In genomic region chr3:130576683-130577082, GRCm38 (mm10) we compare ENCODE assay signal across 8 mouse cellular contexts. TPM values are rescaled to one million over a fixed set of nuclear protein-coding genes. Genes with fewer than 3 reads are reported as not detected.
DNase-seq lines count a peak whose midpoint lies in the region; ATAC-seq and TF ChIP-seq lines count a peak whose summit lies in the region.

No protein-coding gene starts in this region.

- TF ChIP-seq POLR2A in lung, adult 2 months (IDR thresholded peaks at IDR 0.05; ENCODE audit: borderline replicate concordance, extremely low read depth, low read depth, low read length): no peak

- ATAC-seq in forebrain, embryonic 15.5 days (replicated peaks): no peak

- no peaks in the 10 kb centered on the region for H3K4me1 ChIP-seq in lung, adult 2 months (ENCODE audit: control insufficient read depth, insufficient read depth, low read length)
- H3K4me1 ChIP-seq in forebrain, embryonic 15.5 days: no peaks in the 10 kb centered on the region
- H3K4me1 ChIP-seq in heart, embryonic 10.5 days: peaks cover 10% of the 10 kb centered on the region; the same call in 1 of the 2 replicates

- H3K9ac ChIP-seq in forebrain, embryonic 15.5 days (replicated peaks): no peak overlapping the region

- no peaks in the 10 kb centered on the region for H3K27me3 ChIP-seq in splenic B cell, adult 2 months (ENCODE audit: control insufficient read depth, insufficient read depth, low read length, poor library complexity, severe bottlenecking)
- H3K27me3 ChIP-seq in forebrain, embryonic 15.5 days: no peaks in the 10 kb centered on the region
- H3K27me3 ChIP-seq in heart, embryonic 10.5 days (ENCODE audit: insufficient read depth, poor library complexity, severe bottlenecking): peaks cover 4% of the 10 kb centered on the region; the same call in 1 of the 2 replicates

- H3K4me2 ChIP-seq in forebrain, embryonic 15.5 days (replicated peaks): no peak overlapping the region

- no peaks in the 10 kb centered on the region for H3K9me3 ChIP-seq in forebrain, embryonic 15.5 days
- no peaks in the 10 kb centered on the region for H3K9me3 ChIP-seq in heart, embryonic 10.5 days

- WGBS in lung, adult 2 months: 64% methylated on average over 6 of the region's 6 CpGs
- WGBS in forebrain, embryonic 15.5 days: 61% methylated on average over 6 of the region's 6 CpGs
- 60% methylated on average over 6 of the region's 6 CpGs for WGBS in heart, embryonic 10.5 days

- DNase-seq in cerebellum, postnatal 14 days: peak; percentile 28 to 70
- no peak for DNase-seq in cerebellum, adult 18-20 months
- DNase-seq in lung, adult 2 months: no peak
- no peak for DNase-seq in lung, postnatal 25 days (ENCODE audit: low spot score)
- peak; percentile 49 for DNase-seq in embryo, embryonic 10 days (ENCODE audit: low spot score)
- peak; percentile 20 for DNase-seq in splenic B cell, adult 2 months (ENCODE audit: low read depth, low spot score)
- DNase-seq in heart, embryonic 10.5 days (ENCODE audit: low spot score): no peak

- TF ChIP-seq CTCF in lung, adult 2 months (IDR thresholded peaks at IDR 0.05; ENCODE audit: insufficient read depth, low read length): peak; percentile 40

- H3K36me3 ChIP-seq in splenic B cell, adult 2 months (ENCODE audit: control insufficient read depth, insufficient read depth, low read length, poor library complexity, severe bottlenecking): no peaks in the 10 kb centered on the region
- no peaks in the 10 kb centered on the region for H3K36me3 ChIP-seq in forebrain, embryonic 15.5 days
- H3K36me3 ChIP-seq in heart, embryonic 10.5 days: no peaks in the 10 kb centered on the region

- H3K27ac ChIP-seq in forebrain, embryonic 15.5 days (replicated peaks): no peak overlapping the region
- no peak overlapping the region for H3K27ac ChIP-seq in heart, embryonic 10.5 days

- H3K4me3 ChIP-seq in lung, adult 2 months (replicated peaks; ENCODE audit: extremely low read depth, low read depth, low read length): no peak overlapping the region
- no peak overlapping the region for H3K4me3 ChIP-seq in forebrain, embryonic 15.5 days
- no peak overlapping the region for H3K4me3 ChIP-seq in heart, embryonic 10.5 days

RNA-seq across cellular contexts. Expression of gene Etnppl, which starts 40.6 kb away (rescaled TPM):
- polyA plus RNA-seq in lung, adult 2 months (2012; rRNA removed): not detected in 2 replicates
- not detected in 2 replicates for polyA plus RNA-seq in forebrain, embryonic 15.5 days (2015; fragmentation: Nextera tagmentation; extraction: Ambion mirVana)
- not detected in 2 replicates for polyA plus RNA-seq in heart, embryonic 10.5 days (2016; fragmentation: Nextera tagmentation; extraction: Ambion mirVana)

Comparison
In these comparisons a context has a peak if more than half of its experiments do, and no peak if none do; other contexts are left out.
1. DNase-seq: peak in cerebellum, postnatal 14 days (2 of 2), embryo, embryonic 10 days (single experiment) and splenic B cell, adult 2 months (single experiment); none in cerebellum, adult 18-20 months (0 of 2), lung, adult 2 months (single experiment), lung, postnatal 25 days (single experiment) and heart, embryonic 10.5 days (single experiment).